Mouse (Mus musculus) bone marrow, adult 2 months (tissue): ENCODE results near the gene Cdx2. TPM values are rescaled to one million over a fixed set of nuclear protein-coding genes. Genes with fewer than 3 reads are reported as not detected.

Source experiments
- H3K27ac ChIP-seq: fragments of 200-500 bp; 2 replicates; pipeline ENCODE4 v1.5.1; 2012; ENCODE audit warnings: low read depth, mild to moderate bottlenecking, control low read depth, inconsistent platforms, low read length; ENCODE audit not compliant: control insufficient read depth, poor library complexity, insufficient read depth
- H3K4me1 ChIP-seq: fragments of 200-500 bp; 2 replicates; pipeline ENCODE4 v1.6.1; 2011; ENCODE audit warnings: low read length; ENCODE audit not compliant: control insufficient read depth, insufficient read depth
- H3K4me3 ChIP-seq: fragments of 200-500 bp; replicated peaks from 2 replicates; pipeline ENCODE3; 2011; ENCODE audit warnings: mild to moderate bottlenecking, low read depth, low read length, control low read depth; ENCODE audit not compliant: control insufficient read depth
- CTCF ChIP-seq: fragments of 200-500 bp; IDR thresholded peaks from 2 replicates; pipeline ENCODE4 v1.5.1; 2011; ENCODE audit warnings: low read length, control low read depth; ENCODE audit not compliant: control insufficient read depth, insufficient read depth
- POLR2A ChIP-seq: fragments of 200-500 bp; IDR thresholded peaks from 2 replicates; pipeline ENCODE4 v1.6.1; 2011; ENCODE audit warnings: low read depth, mild to moderate bottlenecking, control low read depth, low read length, borderline replicate concordance; ENCODE audit not compliant: control insufficient read depth
- WGBS: fragments of 180-500 bp; shearing (Covaris S2); methylation state at CpG from one replicate; pipeline ENCODE4 v1.1.7; 2018; 5-methylcytosine and 5-hydroxymethylcytosine counted together
- polyA plus RNA-seq: library from polyadenylated mRNA; stranded (reverse); fragments of >200 nt; gene quantifications from 2 replicates; pipeline ENCODE4 v1.2.4, GENCODE M21; 2011; ENCODE audit warnings: low replicate concordance; ENCODE audit not compliant: missing spikeins, insufficient read depth, insufficient read length

Gene Cdx2
- polyA plus RNA-seq, 1 experiment = not detected

- Histone ChIP-seq H3K27ac (no peak overlapping the region), H3K4me1 (no peaks in the 10 kb centered on the region), H3K4me3 (no peak overlapping the region)
- WGBS = 5% methylated on average over 21 of the region's 21 CpGs
- TF ChIP-seq CTCF (no peak), POLR2A (no peak)
These were observed 5.9 kb downstream of the Cdx2 start for GRCm38 (mm10) chr5:147300917-147301780.

DNA sequence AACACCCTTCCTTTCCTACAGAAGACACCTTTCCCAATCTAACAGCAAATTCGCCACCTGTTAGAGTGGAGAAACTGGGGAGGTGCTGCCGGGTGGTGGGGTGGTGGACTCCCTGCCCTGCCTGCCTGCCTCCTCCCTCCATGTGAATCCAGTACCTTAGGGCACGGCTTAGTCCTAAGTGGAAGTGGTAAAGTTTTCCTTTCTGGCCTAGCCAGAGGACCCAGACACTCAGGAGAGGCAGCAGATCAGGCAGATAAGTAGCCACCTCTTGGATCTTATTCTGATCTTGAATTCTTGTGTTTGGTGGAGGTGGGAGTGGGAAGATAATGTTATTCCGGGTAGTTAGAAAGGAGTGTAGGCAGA is 7.1 kb downstream of the Cdx2 start:
- no peaks in the 10 kb centered on the region for H3K4me1 ChIP-seq
- no peak overlapping the region for H3K27ac ChIP-seq
- TF ChIP-seq POLR2A (no peak), CTCF (no peak)
- 9% methylated on average over 4 of the region's 4 CpGs for WGBS
- no peak overlapping the region for H3K4me3 ChIP-seq

- H3K4me1 ChIP-seq = no peaks in the 10 kb centered on the region
- H3K27ac ChIP-seq = no peak overlapping the region
- peak; percentile 50; the same call in 1 of the 2 replicates for TF ChIP-seq CTCF
- TF ChIP-seq POLR2A = no peak
- H3K4me3 ChIP-seq = no peak overlapping the region
- WGBS = 3% methylated on average over 41 of the region's 41 CpGs
These were observed 7.6 kb downstream of the Cdx2 start for GRCm38 (mm10) chr5:147299255-147300000.

DNA sequence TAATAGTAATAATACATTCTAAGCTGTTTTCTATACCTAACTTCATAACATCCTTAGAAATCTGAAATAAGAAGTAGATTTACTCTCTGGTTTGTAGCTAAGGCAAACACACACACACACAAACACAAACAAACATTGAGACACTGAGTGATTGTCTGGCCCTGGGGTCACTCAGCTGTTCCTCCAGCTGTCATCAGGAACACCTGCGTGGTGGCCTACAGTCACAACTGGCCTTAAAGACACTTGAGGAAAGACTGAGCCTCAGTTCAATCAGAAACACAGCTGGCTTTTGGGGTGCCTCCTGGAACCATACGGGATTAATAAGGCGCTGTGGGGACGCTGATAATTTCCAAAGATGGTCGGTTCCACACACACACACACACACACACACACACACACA is 9.8 kb downstream of the Cdx2 start:
- Histone ChIP-seq H3K4me1 (no peaks in the 10 kb centered on the region), H3K4me3 (no peak overlapping the region), H3K27ac (no peak overlapping the region)
- TF ChIP-seq CTCF (no peak), POLR2A (no peak)
- 63% methylated on average over 5 of the region's 5 CpGs for WGBS

- Histone ChIP-seq H3K4me1 (no peaks in the 10 kb centered on the region), H3K27ac (no peak overlapping the region), H3K4me3 (no peak overlapping the region)
- WGBS = 17% methylated on average over 20 of the region's 20 CpGs
- TF ChIP-seq CTCF (no peak), POLR2A (no peak)
These were observed 12.9 kb downstream of the Cdx2 start for GRCm38 (mm10) chr5:147294121-147294520.

- 17% methylated on average over 18 of the region's 18 CpGs for WGBS
These were observed 13.8 kb downstream of the Cdx2 start for GRCm38 (mm10) chr5:147293127-147293910.

DNA sequence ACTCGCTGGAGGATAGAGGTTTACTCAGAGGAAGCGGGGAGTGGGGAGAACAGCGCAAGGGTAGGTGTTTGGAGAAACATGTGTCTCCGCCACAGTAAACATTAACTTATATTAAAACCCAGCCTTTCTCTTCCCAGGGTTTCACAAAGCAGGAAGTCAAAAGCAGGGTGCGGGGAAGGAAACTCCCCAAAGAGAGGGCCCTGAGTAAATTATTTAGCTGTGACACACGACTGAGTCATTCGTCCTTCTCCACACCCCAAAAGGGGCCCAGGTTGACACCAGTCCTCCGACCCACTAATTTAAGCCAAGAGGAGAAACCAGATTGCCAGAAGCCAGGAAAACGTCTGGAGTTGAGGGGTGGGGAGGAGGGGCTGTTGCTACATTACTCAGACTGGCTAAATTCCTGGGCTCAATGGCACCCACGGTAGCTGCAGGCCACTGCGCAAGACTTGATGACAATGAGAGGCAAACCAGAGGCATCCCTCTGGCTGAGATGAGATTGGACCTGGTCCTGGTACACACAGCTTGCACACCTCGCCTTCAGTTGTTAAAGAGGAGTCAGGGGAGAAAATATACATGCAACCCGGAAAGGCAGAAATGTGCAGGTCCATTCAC is 14.5 kb downstream of the Cdx2 start:
- WGBS = 20% methylated on average over 13 of the region's 13 CpGs

More at GRCm38 (mm10) chr5:147293127-147293910, 13.8 kb downstream of the Cdx2 start:
- TF ChIP-seq POLR2A (no peak), CTCF (peak; percentile 85)
- Histone ChIP-seq H3K27ac (no peak overlapping the region), H3K4me3 (no peak overlapping the region), H3K4me1 (no peaks in the 10 kb centered on the region)

More for the DNA sequence above, 14.5 kb downstream of the Cdx2 start:
- H3K27ac ChIP-seq = no peak overlapping the region
- no peak overlapping the region for H3K4me3 ChIP-seq
- H3K4me1 ChIP-seq = no peaks in the 10 kb centered on the region
- TF ChIP-seq POLR2A (no peak), CTCF (no peak)
